Mouse (Mus musculus): ENCODE results near the gene Tex101. TPM values are rescaled to one million over a fixed set of nuclear protein-coding genes. Genes with fewer than 3 reads are reported as not detected.
"Not testable (repeated sequence)": the region's sequence is repeated elsewhere in the genome, so short reads cannot be mapped to it uniquely, and the experiment has no call there.

Tex101 gene
- total RNA-seq, 2 experiments from 2014 or later: not detected

- no peak overlapping the region for H3K27ac ChIP-seq
- intact Hi-C loops (cut with DNase I): no loop called here
- H3K4me3 ChIP-seq: no peak overlapping the region
- no peak for DNase-seq (ENCODE audit: extremely low spot score in 1 of 2, low spot score in 2 of 2)
- no peak for TF ChIP-seq CTCF (IDR thresholded peaks at IDR 0.05)
Measured at GRCm38 (mm10) chr7:24630116-24630880, 46.2 kb downstream of the Tex101 start.

GRCm38 (mm10) chr7:24629672-24630071 lies 46.8 kb downstream of the Tex101 start:
- H3K27ac ChIP-seq: no peak overlapping the region
- no peak for TF ChIP-seq CTCF (IDR thresholded peaks at IDR 0.05)
- no peak for DNase-seq (ENCODE audit: extremely low spot score in 1 of 2, low spot score in 2 of 2)
- intact Hi-C loops (cut with DNase I): loop anchor here (10.0 kb wide), 1 partner anchor 305 kb away; no protein-coding TSS in a partner anchor
- H3K4me3 ChIP-seq: no peak overlapping the region

- H3K4me3 ChIP-seq: peak overlapping the region; percentile 13; the same call in 1 of the 2 replicates
- TF ChIP-seq CTCF (IDR thresholded peaks at IDR 0.05): no peak
- no peak overlapping the region for H3K27ac ChIP-seq
- intact Hi-C loops (cut with DNase I): loop anchor here (10.0 kb wide), 1 partner anchor 306 kb away; no protein-coding TSS in a partner anchor
- DNase-seq (ENCODE audit: extremely low spot score in 1 of 2, low spot score in 2 of 2): peak in 1 of 2 experiments; percentile 53
Measured at GRCm38 (mm10) chr7:24628685-24629610, 47.5 kb downstream of the Tex101 start.

GRCm38 (mm10) chr7:24622967-24623366 lies 53.5 kb downstream of the Tex101 start:
- DNase-seq (ENCODE audit: extremely low spot score in 1 of 2, low spot score in 2 of 2): no peak

GRCm38 (mm10) chr7:24621193-24621592 lies 55.3 kb downstream of the Tex101 start:
- H3K4me3 ChIP-seq: no peak overlapping the region
- no peak for DNase-seq (ENCODE audit: extremely low spot score in 1 of 2, low spot score in 2 of 2)
- no peak overlapping the region for H3K27ac ChIP-seq
- intact Hi-C loops (cut with DNase I): loop anchor here (10.0 kb wide), 1 partner anchor 314 kb away; no protein-coding TSS in a partner anchor
- peak; percentile 34; the same call in 1 of the 2 replicates for TF ChIP-seq CTCF (IDR thresholded peaks at IDR 0.05)

More at GRCm38 (mm10) chr7:24622967-24623366, 53.5 kb downstream of the Tex101 start:
- no peak; the same call in 1 of the 2 replicates for TF ChIP-seq CTCF (IDR thresholded peaks at IDR 0.05)
- Histone ChIP-seq H3K4me3 (no peak overlapping the region), H3K27ac (no peak overlapping the region)
- intact Hi-C loops (cut with DNase I): loop anchor here (10.0 kb wide), 1 partner anchor 312 kb away; no protein-coding TSS in a partner anchor

- no peak overlapping the region for H3K4me3 ChIP-seq
- no peak; the same call in 1 of the 2 replicates for TF ChIP-seq CTCF (IDR thresholded peaks at IDR 0.05)
- intact Hi-C loops (cut with DNase I): loop anchor here (10.0 kb wide), 1 partner anchor 315 kb away; no protein-coding TSS in a partner anchor
- no peak for DNase-seq (ENCODE audit: extremely low spot score in 1 of 2, low spot score in 2 of 2)
- no peak overlapping the region for H3K27ac ChIP-seq
Measured at GRCm38 (mm10) chr7:24619671-24620397, 56.6 kb downstream of the Tex101 start.

- intact Hi-C loops (cut with DNase I): not testable (repeated sequence)
Measured at GRCm38 (mm10) chr7:24618374-24618773, 58.1 kb downstream of the Tex101 start.

More at GRCm38 (mm10) chr7:24618374-24618773, 58.1 kb downstream of the Tex101 start:
- H3K4me3 ChIP-seq; H3K27ac ChIP-seq; DNase-seq (ENCODE audit: extremely low spot score in 1 of 2, low spot score in 2 of 2): not testable (repeated sequence)

Other genes with a start within 250 kb of the Tex101 start
- gene Irgc1, start 224.4 kb downstream of the Tex101 start, total RNA-seq (2021): under 1 TPM in 1 of 2 experiments, not detected in 1; 0.77 TPM
- gene Plaur, start 214.2 kb downstream of the Tex101 start, total RNA-seq (2021): 1 to 10 TPM; 1.0 to 1.1 TPM
- gene Cadm4, start 194.7 kb downstream of the Tex101 start, total RNA-seq (2021): 100 to 1,000 TPM; 213 to 219 TPM
- 10 to 100 TPM; 45.9 to 46.0 TPM for gene Zfp428, start 169.7 kb downstream of the Tex101 start, total RNA-seq (2021)
- gene AC161166.1, start 164.2 kb downstream of the Tex101 start, total RNA-seq (2021): not detected
- gene Irgq, start 146.0 kb downstream of the Tex101 start, total RNA-seq (2021): 10 to 100 TPM; 81.6 to 84.3 TPM
- not detected for gene Pinlyp, start 130.6 kb downstream of the Tex101 start, total RNA-seq (2021)
- 10 to 100 TPM; 32.8 to 39.5 TPM for gene Xrcc1, start 130.4 kb downstream of the Tex101 start, total RNA-seq (2021)
- gene Ethe1, start 89.1 kb downstream of the Tex101 start, total RNA-seq (2021): 10 to 100 TPM; 14.4 to 14.6 TPM
- gene Zfp575, start 89.0 kb downstream of the Tex101 start, total RNA-seq (2021): 1 to 10 TPM; 6.8 to 6.9 TPM
- not detected for gene Phldb3, start 65.9 kb downstream of the Tex101 start, total RNA-seq (2021)
- under 1 TPM; 0.20 to 0.63 TPM for gene Lypd3, start 40.1 kb downstream of the Tex101 start, total RNA-seq (2021)
- gene BC049730, start 32.6 kb upstream of the Tex101 start, total RNA-seq (2021): not detected
- gene Gm4763, start 50.2 kb upstream of the Tex101 start, total RNA-seq (2021): not detected
- not detected for gene Cd177, start 83.6 kb upstream of the Tex101 start, total RNA-seq (2021)
- not detected for gene Ceacam10, start 100.5 kb upstream of the Tex101 start, total RNA-seq (2021)
- 1 to 10 TPM in 1 of 2 experiments, not detected in 1; 1.0 TPM for gene Gm9844, start 185.5 kb upstream of the Tex101 start, total RNA-seq (2021)
- not detected for gene Lypd4, start 193.3 kb upstream of the Tex101 start, total RNA-seq (2021)
- not detected for gene Dmrtc2, start 193.4 kb upstream of the Tex101 start, total RNA-seq (2021)
- gene Rps19, start 207.7 kb upstream of the Tex101 start, total RNA-seq (2021): 100 to 1,000 TPM; 488 to 501 TPM
- under 1 TPM; 0.37 to 0.38 TPM for gene Cd79a, start 220.7 kb upstream of the Tex101 start, total RNA-seq (2021)
- 10 to 100 TPM; 75.1 to 86.6 TPM for gene Arhgef1, start 226.2 kb upstream of the Tex101 start, total RNA-seq (2021)